Mouse (Mus musculus): ENCODE data around the gene Zfp974.
A peak's percentile ranks its signal among the peaks of the same experiment; 100 is the strongest.
"Not testable (repeated sequence)": the region's sequence is repeated elsewhere in the genome, so short reads cannot be mapped to it uniquely, and the experiment has no call there.

Gene Zfp974

DNA sequence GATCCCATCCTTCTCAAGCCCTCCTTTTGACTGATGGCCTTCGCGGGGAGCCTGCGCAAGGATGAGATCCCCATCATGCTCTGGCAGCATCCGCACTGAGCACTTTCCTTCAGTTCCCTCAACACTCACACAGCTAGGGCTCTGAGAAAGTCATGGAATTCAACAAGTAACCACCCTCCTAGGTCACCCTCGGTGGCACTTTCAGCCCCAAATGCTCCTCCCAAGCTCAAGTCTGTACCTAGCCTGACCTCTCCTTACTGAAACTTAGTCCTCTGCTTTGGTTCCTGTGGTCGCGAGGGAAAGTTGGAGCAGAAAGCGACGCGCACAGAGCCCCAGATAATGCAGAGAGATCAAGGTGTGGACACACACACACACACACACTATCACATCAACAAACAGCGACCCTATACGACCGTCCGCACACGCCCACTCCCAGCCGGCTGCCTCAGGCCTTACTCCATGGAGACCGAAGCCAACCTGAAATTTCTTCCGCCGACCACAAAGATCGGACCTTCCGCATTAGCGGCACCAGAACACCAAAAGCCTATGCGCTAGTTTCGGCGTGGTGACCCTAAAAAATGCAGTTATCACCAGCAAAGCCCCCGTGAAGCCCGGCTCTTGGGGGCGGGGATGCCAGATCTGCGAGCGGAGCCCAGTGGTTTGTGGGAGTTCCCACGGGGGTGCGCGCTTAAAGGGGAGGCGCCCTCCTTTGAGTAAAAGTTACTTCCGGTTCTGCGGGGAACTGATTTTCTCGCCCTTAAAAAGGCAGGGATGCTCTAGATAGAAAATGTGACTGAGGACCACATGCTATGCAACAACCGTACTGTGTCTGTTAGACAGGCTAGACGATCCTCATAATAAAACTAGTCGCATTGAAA lies at the start of gene Zfp974:
Gene Zfp974 (minus strand): TSS at position 643 of the 878 bp plus-strand sequence.
- DNase-seq, result peak; percentile 68

DNA sequence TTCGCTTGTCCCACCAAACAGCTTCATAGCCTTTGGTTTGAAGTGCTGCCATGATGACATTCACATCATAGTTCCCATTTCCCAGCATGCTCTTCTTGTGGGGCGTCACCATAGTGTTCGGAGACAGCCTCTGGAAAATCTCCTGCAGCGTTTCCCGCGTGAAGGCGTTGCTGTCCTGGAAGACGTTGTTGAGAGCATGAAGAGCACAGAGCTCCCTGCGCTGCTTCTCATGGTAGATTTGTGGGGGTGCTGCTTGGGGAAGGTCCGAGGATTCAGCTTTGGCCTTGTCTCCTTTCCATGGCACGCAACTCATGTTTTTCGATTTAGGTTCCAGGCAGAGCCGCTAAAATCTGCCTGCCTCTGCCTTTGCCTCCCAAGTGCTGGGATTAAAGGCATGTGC lies 20.2 kb upstream of the Zfp974 start:
- DNase-seq, result not testable (repeated sequence)

DNA sequence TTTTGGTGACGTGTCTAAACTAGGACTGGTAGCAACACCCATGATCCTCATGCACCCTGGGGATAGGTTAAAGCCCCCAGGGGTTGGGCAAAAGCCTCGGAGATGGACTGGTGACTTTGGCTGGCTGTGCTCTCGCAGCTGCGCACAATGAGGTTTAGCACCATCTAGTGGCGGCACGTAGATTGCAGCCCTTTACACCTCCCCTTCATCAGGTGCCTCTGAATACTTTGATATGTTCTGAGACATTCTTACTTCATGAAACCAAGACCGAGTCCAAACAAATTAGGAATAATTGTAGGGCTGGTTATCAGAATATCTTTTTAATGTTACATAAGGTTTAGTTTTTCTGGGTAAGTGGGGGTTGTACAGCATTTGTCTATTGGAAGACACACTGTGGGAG lies 12.6 kb upstream of the Zfp974 start:
- peak; percentile 12 for DNase-seq

DNA sequence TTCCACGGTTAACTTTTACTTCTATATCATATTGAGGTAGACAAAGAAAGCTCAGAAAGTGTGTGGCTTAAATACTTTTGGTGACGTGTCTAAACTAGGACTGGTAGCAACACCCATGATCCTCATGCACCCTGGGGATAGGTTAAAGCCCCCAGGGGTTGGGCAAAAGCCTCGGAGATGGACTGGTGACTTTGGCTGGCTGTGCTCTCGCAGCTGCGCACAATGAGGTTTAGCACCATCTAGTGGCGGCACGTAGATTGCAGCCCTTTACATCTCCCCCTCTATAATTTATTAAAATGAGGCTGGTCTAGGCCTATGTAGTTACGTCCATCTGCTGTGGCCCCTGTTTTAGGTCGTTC lies 4.5 kb upstream of the Zfp974 start:
- DNase-seq, result not testable (repeated sequence)

DNA sequence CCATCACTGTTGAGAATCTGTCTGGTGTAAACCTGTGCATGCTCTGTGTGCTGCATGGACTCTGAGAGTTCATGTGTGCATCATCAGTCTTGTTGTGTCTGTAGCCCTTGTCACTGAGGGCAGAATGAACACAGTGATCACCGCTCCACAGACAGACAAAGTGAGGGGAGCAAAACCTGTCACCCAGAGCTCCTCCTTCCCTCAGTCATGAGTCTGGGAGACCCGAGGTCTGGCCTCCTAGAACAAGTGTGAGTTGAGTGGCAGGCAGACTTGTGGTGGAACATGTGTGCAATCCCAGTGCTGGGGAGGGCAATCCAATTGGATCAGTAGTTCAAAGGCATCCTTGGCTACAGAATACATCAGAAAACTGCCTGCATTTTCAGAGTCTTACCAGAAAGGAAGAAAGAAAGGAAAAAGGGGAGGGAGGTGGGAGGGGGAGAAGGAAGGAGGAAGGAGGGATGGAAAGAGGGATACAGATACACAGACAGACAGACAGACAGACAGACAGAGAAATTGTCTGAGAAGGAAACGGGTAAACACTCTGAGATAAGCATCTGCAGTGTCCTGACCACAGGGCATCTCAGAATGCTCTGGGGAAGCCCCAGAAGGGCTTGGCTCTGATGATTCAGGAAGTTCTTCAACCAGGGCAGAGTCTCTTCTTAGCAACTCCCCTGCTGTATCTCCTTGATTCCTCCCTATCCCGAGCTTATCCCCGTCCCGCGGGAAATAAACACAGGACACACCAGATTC lies 4.0 kb upstream of the Zfp974 start:
- no peak for DNase-seq

DNA sequence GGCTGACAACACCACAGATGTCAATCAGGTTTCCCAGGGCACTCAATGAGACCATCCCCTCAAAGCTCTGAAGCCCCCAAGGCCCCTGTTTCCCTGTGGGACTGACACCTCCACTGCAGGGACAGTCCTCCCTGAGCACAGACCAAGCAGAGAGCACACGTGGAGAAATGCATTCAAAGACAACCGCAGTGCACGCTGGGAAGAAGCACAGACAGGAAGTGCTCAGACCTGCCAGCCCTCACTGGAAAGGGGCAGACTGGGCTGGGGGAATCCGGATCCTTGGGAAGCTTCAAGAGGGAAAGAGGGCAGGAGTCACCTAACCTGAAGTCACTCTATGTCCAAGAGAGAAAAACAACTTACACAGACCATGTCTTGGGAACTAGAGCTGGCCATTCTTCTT lies 2.2 kb downstream of the Zfp974 start:
- DNase-seq, result not testable (repeated sequence)

DNA sequence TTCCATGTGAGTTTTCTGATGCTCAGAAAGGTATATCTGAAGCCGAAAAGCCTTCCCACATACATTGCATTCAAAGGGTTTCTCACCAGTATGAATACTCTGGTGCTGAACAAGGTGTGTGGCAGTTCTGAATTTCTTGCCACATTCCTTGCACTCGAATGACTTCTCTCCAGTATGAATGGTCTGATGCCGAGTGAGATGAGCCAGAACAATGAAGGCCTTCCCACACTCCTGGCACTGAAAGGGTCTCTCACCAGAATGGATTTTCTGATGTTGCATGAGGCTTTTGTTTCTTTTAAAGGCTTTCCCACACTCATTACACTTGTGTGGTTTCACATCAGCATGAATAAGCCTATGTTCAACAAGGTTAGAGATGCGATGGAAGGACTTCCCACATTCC lies 18.3 kb downstream of the Zfp974 start:
- DNase-seq, result not testable (repeated sequence)

DNA sequence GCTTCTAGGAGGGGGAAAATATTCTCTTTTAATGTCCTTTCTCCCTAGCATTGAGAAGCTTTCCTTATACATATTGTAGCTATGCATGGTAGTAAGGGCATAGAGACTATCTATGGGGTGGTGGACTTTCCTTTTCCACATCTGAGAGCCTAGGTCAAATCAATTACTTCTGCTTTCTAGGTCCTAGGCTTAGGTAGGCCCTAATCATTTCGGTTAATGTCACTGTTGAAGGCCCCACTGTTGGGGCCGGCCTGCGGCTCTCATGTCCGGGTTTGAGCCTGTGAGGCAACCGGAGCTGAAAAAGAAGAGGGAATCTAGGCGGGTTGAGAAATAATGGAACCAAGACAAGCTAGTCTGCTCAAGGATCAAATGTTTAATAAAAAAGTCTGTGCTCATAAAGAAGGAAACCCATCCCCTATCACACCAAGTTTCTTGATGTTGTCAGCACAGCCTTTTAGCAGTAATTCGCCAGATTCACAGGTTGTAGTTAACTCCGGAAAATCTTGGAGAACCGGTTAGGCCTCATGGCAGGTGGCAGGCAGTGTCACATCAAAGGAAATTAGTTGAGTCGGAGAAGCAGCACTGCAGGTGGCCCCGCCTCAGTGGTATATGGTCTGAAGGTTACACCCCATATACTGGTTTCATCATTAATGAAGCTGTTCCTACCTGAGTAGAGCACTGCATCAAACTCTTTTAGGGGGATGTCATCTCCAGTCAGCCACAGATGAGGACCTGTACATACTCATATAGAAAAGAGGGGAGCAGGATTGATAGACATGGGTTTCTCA lies 24.0 kb downstream of the Zfp974 start:
- DNase-seq, result no peak

DNA sequence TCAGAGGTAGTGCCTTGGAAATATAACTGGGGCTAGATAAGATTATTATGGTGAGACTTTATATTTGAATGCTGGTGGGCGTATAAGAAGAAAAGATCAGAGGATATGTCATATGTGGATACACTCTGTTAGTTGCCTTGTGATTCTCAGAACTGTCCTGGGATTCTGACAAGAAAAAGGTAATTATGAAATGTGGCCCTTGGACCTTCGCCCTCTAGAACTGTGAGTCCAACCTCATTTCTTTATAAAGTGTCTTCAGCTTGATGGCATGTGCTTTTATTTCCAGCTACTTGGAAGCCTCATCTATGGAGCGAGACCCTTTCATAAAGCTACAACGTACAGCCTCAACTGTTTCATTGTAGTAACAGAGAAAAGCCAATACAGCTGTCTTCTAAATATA lies 28.7 kb downstream of the Zfp974 start:
- DNase-seq, result no peak

DNA sequence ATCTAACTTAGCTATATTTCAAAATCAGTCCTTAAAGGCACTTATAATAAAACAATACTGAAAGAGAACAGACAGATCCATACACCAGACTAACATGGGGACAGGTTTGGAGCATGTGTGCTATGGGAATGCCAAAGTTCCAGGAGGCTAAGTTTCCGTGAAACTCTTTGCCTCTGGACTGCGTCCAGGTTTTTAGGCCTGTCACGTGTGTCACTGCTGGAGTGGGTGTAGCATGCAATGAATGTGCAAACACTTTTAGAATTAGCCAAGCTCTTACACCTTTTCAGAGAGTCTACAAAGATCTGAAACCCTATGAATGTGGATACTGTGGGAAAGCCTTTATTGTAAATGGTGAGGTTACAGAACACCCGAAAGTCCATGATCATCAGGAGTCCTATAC lies 47.5 kb downstream of the Zfp974 start:
- DNase-seq, result no peak

DNA sequence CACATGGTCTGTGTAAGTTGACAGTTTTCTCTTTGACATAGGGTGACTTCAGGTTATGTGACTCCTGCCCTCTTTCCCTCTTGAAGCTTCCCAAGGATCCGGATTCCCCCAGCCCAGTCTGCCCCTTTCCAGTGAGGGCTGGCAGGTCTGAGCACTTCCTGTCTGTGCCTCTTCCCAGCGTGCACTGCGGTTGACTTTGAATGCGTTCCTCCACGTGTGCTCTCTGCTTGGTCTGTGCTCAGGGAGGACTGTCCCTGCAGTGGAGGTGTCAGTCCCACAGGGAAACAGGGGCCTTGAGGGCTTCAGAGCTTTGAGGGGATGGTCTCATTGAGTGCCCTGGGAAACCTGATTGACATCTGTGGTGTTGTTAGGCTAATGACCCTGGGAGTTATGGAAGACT lies 66.7 kb downstream of the Zfp974 start:
- DNase-seq, result not testable (repeated sequence)

DNA sequence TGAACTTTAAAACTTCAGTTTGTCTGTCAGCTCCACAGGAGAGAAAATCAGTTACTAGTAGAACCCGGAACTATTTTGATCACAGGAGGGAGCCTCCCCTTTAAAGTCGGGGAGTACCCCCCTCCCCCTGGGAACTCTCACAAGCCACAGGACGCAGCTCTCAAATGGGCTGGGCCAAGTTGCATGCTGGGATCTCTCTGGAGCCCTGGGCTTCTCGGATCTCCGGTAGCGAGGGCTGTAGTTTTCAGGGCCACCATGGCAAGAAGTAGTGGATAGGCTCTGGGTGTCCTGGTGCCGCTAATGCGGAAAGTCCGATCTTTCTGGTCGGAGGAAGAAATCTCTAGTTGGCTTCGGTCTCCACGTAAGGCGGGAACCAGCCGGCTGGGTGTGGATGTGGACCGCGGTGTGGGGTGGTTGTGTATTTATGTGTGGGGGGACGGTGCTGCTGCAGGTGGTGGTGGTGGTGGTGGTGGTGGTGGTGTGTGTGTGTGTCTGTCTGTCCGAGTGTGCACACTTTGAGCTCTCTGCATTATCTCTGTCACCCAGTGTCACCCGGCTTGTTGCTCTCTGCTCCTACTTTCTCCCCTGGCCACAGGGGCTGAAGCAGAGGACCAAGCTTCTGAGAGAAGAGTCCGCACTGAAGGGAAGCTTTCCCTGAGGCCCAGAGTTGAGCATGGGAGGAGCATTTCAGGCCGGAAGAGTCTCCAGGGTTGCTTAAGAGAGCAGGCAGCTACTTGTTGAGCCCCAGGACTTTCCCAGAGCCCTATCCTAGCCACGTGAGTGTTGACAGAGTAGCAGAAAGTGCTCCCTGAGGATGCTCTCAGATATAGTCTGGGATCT lies 68.6 kb downstream of the Zfp974 start:
- peak; percentile 87 for DNase-seq

DNA sequence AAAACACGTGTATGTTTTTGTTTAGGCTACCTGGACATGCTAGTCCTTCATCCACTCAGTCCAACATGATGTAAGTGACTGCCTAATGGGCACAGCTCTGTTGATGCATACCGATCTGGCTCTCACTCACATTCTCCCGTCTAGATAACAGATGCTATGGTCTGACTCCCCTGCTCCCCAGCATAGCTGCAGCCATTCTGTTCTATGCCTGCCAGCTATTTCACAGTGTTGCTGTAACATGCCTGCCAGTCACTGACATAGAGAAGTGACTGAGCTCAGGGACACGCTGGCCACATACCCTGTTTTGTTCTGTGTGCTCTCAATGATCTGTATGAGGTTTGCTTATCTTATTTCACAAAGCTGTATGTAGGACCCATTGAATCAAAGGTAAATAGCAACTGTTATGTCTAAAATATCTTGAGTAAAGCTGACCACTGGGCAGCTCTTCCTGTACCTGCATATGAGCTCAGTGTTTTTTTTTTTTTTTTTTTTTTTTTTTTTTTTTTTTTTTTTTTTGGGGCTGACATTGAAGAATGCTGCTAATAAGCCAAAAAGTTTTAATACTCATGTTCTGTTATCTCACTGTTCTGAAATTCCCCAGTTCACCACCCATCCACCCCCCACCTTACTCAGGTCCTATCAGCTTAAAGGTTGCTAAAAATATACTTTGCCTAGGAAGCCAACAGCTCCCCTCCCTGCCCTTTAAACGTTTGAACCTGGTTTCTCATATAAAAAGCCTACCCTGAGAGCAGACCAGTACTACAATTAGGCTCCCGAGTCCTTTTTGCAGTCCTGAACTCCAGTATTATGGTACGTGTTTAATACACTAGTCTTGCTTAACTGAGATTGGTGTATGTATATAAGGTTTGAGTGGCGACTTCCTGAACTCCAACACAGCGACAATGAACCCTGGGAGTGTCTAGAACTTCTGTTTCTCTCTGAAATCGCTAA lies 69.7 kb downstream of the Zfp974 start:
- DNase-seq, result peak; percentile 7
